Mouse (Mus musculus) urinary bladder, postnatal 25 days (tissue): ENCODE measurements around the gene Olfr937.

Experiments
- DNase-seq: peaks from one replicate; pipeline ENCODE4 v3.0.0; 2022; ENCODE audit warnings: low spot score

Olfr937 gene

GRCm38 (mm10) chr9:39064851-39065250 is at the start of gene Olfr937:
Gene Olfr937, minus strand, starts transcription at chr9:39064951.
- DNase-seq, result no peak

- DNase-seq, result no peak
Measured at GRCm38 (mm10) chr9:39078787-39079186, 14.0 kb upstream of the Olfr937 start, which contains the start of gene Olfr938. Gene Olfr938, minus strand, starts transcription at chr9:39078887.

- DNase-seq, result no peak
Measured at GRCm38 (mm10) chr9:39023277-39023676, 41.5 kb downstream of the Olfr937 start, which contains the start of gene Olfr146. Gene Olfr146, minus strand, starts transcription at chr9:39023377.
